Mouse (Mus musculus) lung, postnatal 36 days (tissue): ENCODE data around the gene Adamts8.

Experiments
- DNase-seq: peaks from one replicate; pipeline ENCODE4 v3.0.0; 2022; ENCODE audit warnings: mixed read lengths

The Adamts8 gene

GRCm38 (mm10) chr9:30922197-30922894 is 20.0 kb upstream of the Adamts8 start, which contains the start of gene Adamts15:
Gene Adamts15, minus strand, starts transcription at chr9:30922452.
- peak; percentile 80 for DNase-seq

GRCm38 (mm10) chr9:30928759-30929158 is 13.6 kb upstream of the Adamts8 start:
- DNase-seq: no peak

GRCm38 (mm10) chr9:30932346-30932745 is 10.0 kb upstream of the Adamts8 start:
- no peak for DNase-seq

GRCm38 (mm10) chr9:30934827-30935226 is 7.5 kb upstream of the Adamts8 start:
- DNase-seq: no peak

GRCm38 (mm10) chr9:30936674-30937438 is 5.5 kb upstream of the Adamts8 start:
- DNase-seq: peak; percentile 81

GRCm38 (mm10) chr9:30940328-30940727 is 2.0 kb upstream of the Adamts8 start:
- peak; percentile 94 for DNase-seq

GRCm38 (mm10) chr9:30943341-30943740 is 979 bp downstream of the Adamts8 start:
- DNase-seq: no peak

- DNase-seq: no peak
Observed at GRCm38 (mm10) chr9:30944234-30944633, 1.9 kb downstream of the Adamts8 start.

- no peak for DNase-seq
Observed at GRCm38 (mm10) chr9:30945276-30945675, 2.9 kb downstream of the Adamts8 start.

GRCm38 (mm10) chr9:30949422-30949821 is 7.1 kb downstream of the Adamts8 start:
- peak; percentile 64 for DNase-seq

GRCm38 (mm10) chr9:30949971-30950370 is 7.6 kb downstream of the Adamts8 start:
- peak; percentile 17 for DNase-seq

GRCm38 (mm10) chr9:30950592-30950991 is 8.2 kb downstream of the Adamts8 start:
- DNase-seq: peak; percentile 50

- DNase-seq: peak; percentile 56
Observed at GRCm38 (mm10) chr9:30951461-30951860, 9.1 kb downstream of the Adamts8 start.

GRCm38 (mm10) chr9:30953287-30953686 is 10.9 kb downstream of the Adamts8 start:
- DNase-seq: peak; percentile 29

GRCm38 (mm10) chr9:30955246-30955645 is 12.9 kb downstream of the Adamts8 start:
- DNase-seq: no peak

GRCm38 (mm10) chr9:30963780-30964179 is 21.4 kb downstream of the Adamts8 start:
- DNase-seq: peak; percentile 76

GRCm38 (mm10) chr9:30964685-30965084 is 22.3 kb downstream of the Adamts8 start:
- peak; percentile 46 for DNase-seq

- no peak for DNase-seq
Observed at GRCm38 (mm10) chr9:30966881-30967280, 24.5 kb downstream of the Adamts8 start.

GRCm38 (mm10) chr9:30968130-30968529 is 25.8 kb downstream of the Adamts8 start:
- DNase-seq: no peak

GRCm38 (mm10) chr9:30970001-30970400 is 27.6 kb downstream of the Adamts8 start:
- no peak for DNase-seq

- DNase-seq: no peak
Observed at GRCm38 (mm10) chr9:30971967-30972366, 29.6 kb downstream of the Adamts8 start.

GRCm38 (mm10) chr9:30976339-30977023 is 34.1 kb downstream of the Adamts8 start:
- DNase-seq: peak; percentile 48

- peak; percentile 33 for DNase-seq
Observed at GRCm38 (mm10) chr9:30980467-30980866, 38.1 kb downstream of the Adamts8 start.
